Mouse (Mus musculus) T-helper 2 cell (primary cell): ENCODE results near the gene Prex1.

ENCODE experiments used
- in situ Hi-C: fragments of 300-600 bp; cut with MboI, MseI; formaldehyde crosslinking; loops from one replicate; pipeline ENCODE4 v1.15.1; 2025; ENCODE audit warnings: high pct_unique_total_duplicates

Prex1 gene

GRCm38 (mm10) chr2:166606053-166606452 is 107.6 kb downstream of the Prex1 start:
- in situ Hi-C loops, result no loop called here

GRCm38 (mm10) chr2:166605164-166605831 is 108.3 kb downstream of the Prex1 start:
- in situ Hi-C loops, result no loop called here

GRCm38 (mm10) chr2:166602948-166603347 is 110.7 kb downstream of the Prex1 start:
- in situ Hi-C loops, result no loop called here

DNA sequence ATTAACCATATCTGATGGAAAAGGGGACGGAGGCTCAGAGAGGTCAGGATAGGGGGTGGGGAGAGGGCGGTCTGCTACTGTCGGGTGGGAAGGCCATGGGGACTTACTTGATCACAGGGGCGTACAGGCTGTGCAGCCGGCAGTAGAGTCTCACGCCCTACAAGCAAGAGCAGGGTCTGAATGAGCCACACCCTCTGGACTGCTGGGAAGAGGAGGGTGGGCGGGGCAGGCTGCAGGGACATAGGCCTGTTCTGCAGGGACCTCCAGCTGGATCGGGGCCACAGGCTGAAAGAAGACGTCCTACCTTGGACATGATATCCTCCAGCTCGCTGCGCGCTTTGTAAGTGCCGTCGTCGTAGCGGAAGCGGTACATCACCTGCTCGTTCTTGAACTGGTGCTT is 112.2 kb downstream of the Prex1 start:
- in situ Hi-C loops, result no loop called here

DNA sequence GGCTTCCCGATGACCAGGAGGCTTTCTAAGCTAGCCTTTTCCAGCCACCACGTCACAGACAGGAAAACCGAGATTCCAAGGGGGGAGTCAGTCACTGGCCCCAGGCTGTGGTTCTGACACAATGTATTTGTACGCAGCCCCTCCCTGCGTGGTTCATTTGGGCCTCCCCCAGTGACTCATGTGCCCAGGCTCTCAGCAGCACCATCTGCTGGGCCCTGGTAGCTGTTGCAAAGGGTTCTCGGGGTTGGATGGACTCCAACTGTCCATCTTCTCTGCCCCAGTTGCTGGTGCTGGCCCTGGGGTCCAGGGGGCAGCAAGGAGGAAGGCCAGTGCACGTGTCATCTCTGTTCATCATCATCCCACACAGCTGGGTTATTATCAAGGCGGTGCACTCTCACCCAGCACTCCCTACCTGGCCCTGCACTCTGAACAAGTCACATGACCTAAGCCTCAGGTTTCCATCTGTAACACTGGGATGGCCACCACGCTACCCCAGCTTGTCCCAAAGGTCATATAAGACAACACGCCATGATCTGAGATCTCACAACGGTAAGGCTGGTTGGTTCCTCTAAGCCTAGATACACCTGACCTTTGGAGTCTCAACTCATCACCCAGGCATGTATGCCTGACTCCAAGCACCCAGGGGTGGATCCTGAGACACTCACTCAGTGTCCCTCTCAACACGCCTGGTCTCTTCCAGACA is 115.0 kb downstream of the Prex1 start:
- in situ Hi-C loops, result loop anchor here (5.0 kb wide), 1 partner anchor 179 kb away; no protein-coding TSS in a partner anchor

DNA sequence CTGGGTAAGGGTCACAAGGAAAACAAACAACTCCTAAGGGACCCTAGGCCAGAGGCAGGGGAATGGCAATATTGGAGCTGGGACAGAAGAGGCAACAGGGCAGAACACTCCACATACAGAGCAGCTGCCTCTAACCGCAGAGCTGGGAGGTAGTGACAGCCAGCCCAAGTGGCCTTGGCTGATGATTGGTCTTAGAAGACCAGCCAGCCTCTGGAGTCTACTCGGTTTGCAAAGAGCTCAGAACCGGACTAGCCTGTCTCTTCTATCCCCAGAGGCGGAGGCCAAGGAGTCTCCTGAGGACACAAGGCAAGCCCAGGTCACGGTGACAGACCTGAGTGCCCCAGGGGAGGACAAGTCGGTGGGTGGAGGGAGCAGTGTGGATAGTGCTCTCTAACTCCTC is 115.9 kb downstream of the Prex1 start:
- in situ Hi-C loops, result loop anchor here (5.0 kb wide), 1 partner anchor 180 kb away; no protein-coding TSS in a partner anchor

DNA sequence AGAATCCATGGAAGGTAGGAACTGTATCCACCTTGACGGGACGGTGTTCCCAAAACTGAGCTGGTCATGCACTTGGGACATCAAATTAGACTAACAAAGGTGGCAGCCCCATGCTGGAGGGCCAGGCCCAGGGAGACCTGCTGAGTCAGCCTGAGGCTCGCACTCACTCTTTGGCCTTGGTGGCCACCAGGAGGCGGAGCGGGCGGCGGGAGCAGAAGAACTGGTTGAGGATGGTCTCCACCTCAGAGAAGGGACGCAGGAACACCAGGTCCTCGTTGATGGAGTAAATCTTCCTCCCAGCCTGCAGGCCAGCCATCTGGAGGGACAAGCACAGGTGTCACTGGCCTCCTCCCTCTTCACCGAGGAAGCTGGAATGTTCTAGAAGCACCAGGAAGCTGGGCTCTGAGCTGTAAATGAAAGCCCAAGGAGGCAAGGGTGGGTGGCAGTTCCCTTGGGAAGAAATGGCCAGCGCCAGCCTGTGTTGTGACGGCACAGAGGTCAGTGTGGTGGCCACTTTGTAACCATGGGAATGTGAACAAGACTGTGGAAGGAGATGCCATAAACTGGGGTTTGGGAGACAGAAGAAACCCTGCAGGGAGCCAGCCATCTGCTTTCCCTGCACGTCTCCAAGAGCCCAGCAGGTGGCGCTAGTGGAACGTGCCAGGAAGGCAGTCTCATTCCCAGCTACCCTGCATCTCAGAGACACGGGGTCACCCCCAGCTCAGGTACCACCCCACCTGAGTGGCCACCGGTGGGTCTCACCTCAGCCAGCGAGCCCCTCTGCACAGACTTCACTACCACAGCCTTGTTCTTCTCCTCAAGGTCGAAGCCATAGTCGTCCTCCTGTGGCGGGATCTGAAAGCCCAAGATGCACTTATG is 121.4 kb downstream of the Prex1 start:
- in situ Hi-C loops, result no loop called here

- in situ Hi-C loops, result no loop called here
Observed at GRCm38 (mm10) chr2:166584491-166584890, 129.1 kb downstream of the Prex1 start.

GRCm38 (mm10) chr2:166583292-166583691 is 130.3 kb downstream of the Prex1 start:
- in situ Hi-C loops, result no loop called here

DNA sequence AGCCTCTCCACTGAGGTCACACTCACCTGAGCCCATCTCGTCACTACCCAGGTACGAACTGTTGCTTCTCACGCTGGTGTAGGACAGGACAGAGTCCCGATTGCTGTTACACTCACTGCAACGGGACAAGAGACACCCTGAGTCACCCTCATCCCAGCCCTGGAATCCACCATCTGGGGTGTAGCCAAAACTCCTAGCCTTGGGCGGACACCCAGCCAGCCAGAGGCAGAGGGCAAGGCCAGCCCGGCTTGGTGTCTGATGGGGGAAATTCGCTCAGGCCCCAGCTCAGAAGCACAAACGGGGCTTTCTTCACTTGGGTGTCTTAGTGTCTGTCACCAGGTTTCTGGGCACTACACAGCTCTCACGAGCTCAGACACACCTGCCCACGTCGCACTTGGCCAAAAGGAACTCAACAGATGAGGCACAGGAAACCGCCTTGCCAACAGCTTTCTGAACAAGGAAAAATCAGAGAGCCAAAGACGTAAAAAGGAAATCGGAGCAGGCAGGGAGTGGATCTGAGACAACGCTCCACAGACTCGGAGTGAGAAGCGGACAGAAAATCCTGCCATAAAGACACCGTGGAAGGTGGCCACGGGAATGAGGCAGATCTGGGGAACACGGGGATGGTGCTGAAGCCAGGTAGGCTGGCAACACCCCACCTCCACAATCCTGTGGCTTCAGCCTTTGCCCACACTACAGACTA is 131.6 kb downstream of the Prex1 start:
- in situ Hi-C loops, result no loop called here

DNA sequence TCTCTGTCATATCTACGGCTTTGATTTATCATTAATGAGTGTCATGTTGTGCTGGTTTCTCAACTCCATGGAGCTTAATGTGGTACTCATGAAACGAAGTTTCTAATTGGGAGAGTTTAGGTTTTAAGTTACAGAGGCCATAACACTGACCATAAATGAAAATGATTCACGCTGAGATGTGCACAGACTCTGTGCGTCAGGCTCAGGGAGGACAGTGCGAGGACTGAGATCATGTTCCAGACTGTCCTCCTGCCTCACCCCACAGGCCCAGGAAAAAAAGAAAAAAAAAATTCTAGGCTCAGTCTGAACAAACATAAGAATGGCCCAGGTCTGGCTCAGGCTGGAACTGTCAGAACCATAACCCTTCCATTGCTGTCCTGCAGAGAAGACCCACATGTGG is 133.8 kb downstream of the Prex1 start:
- in situ Hi-C loops, result no loop called here

DNA sequence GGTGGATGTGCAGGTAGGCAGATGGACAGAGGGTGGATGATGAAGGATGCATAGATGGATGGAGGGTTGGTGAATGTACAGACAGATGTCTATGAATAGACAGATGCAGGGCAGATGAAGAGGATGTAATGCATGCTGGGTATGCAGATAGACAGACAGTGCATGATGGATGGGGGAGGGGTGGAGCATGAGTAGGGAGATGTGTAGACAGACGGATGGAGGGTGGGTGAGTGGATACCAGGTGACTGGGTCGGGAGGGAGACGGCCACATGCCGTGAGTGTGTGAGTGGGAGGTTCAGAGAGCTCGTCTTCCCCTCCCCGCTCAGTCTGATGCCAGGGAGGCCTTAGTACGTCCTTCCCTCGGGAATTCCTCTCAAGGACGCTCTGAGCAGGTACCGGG is 134.3 kb downstream of the Prex1 start:
- in situ Hi-C loops, result no loop called here

DNA sequence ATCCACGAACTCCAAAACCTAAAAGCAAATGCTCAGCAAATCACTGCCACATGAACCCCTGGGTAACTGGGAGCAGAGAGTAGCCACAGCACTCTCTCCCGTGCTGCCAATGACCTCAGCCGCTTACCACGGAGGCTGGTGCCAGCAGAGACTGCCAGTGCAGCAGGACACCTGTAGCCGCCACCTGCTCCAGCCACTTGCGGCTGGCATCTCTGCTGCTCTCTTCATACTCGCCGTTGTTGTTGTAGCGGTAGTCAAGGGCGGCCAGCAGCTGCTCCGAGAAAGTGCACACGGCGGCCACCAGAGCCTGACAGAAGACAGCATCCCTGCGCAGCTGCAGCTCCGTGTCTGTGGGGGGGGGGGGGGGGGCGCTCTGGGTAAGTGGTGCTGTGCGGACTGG is 138.2 kb downstream of the Prex1 start:
- in situ Hi-C loops, result no loop called here

GRCm38 (mm10) chr2:166574934-166575333 is 138.7 kb downstream of the Prex1 start:
- in situ Hi-C loops, result no loop called here

- in situ Hi-C loops, result no loop called here
Observed at GRCm38 (mm10) chr2:166573621-166574020, 140.0 kb downstream of the Prex1 start.

DNA sequence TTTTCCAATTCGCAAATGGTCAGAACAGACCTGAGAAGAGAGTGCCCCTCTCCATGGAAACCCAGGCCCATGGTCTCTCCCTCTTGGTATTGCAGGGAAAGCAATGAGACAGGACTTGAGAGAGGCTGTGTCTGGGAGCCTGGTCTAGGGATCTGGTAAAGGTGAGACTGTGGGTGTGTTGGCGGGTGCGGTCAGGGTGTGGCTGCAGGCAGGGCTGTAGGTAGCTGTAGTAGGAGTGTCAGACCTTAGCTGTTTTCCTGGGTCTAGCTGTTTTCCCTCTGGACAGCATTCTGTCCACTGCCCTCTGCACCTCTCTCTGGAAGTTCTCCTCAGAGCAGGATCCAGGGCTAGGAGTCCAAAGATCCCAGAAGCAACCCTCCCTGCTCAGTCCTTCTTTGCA is 141.3 kb downstream of the Prex1 start:
- in situ Hi-C loops, result no loop called here

DNA sequence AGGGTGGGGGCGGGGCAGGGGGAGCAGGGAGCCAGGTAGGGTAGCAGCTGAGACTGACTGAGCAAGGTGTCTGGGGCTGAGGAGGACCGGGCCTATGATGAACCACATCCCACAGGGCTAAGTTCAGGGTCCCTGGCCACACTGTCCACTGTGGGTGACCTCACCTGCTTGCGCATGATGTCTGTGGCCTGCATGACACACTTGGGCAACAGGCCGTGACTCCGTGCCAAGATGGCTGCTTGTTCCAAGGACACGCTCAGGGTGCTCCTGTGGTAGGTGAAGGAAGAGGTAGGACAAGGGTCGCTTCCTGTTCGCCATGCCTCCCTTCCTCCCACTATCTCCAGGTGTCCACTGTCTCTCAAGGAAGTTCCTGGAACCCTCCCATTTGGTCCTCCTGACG is 144.4 kb downstream of the Prex1 start:
- in situ Hi-C loops, result no loop called here

- in situ Hi-C loops, result no loop called here
Observed at GRCm38 (mm10) chr2:166565503-166565902, 148.1 kb downstream of the Prex1 start.

DNA sequence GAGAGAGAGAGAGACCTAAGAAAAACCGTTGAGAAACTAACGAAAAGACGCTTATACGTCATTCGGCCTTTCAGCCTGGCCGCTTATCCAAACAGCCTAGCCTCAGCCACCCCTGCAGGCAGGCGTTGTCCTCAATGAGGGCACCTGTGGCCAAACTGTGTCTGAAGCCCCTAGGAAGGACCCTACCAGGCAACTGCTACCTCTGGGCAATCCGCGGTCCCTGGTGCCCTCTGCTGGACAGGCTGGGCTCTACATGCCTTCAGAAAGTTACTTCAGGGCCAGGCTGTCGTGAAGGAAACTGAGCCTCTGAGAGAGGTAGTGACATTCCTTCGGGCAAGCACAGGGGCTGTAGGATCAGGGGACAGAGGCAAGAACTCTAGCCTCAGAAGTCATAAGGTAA is 149.2 kb downstream of the Prex1 start:
- in situ Hi-C loops, result loop anchor here (5.0 kb wide), 1 partner anchor 467 kb away; no protein-coding TSS in a partner anchor

DNA sequence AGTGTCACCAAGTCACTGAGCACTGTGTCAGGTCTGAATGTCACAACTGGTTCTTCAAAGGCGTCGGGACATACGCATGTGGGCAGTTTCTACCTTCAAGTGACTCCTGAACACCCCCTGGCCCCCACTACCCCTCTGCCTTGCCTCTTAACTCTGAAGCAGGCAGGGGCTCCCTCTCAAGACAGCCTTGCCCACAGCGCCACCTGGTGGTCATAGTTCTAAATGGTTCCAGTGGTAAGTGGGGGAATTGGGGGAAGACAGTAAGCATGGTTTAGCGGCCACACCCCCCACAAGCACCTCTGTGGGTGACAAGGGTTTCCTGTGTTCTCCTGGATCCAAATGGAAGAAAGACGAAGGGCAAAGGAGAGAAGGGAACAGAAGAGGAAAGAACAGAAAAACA is 149.7 kb downstream of the Prex1 start:
- in situ Hi-C loops, result loop anchor here (5.0 kb wide), 1 partner anchor 467 kb away; no protein-coding TSS in a partner anchor

GRCm38 (mm10) chr2:166563076-166563475 is 150.6 kb downstream of the Prex1 start:
- in situ Hi-C loops, result loop anchor here (5.0 kb wide), 1 partner anchor 466 kb away; no protein-coding TSS in a partner anchor
